Mouse (Mus musculus): ENCODE measurements around the gene Got2. TPM values are rescaled to one million over a fixed set of nuclear protein-coding genes. Genes with fewer than 3 reads are reported as not detected.
A peak's percentile ranks its signal among the peaks of the same experiment; 100 is the strongest.

Got2 gene
- polyA plus RNA-seq, 1 experiment from 2014 or later: 144 TPM

DNA sequence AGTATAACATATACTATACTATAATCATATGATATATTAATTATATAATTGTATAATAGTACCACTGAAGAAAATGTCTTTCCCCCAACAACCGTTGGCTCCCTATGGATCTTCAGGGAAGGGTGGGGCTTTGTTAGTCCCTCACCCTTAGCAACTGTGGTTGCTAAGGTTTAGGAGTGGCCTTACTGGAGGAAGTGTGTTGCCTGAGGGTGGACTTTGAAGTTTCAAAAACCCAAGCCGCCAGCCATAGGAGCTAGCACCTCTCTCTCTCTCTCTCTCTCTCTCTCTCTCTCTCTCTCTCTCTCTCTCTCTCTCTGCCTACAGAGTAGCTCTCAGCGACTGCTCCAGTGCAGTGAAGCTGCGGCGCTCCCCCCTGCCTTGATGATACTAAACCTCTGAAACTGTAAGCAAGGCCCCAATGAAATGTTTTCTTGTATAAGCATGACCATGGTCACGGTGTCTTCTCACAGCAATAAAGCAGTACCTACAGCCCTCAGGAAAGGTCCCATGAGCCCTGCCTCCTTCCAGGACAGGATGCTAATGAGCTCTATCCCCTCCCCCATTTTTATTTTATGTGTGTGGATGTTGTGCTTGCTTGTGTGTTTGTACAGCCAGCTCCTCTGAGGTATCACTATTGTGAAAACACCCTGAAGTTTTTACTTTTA lies 72.2 kb downstream of the Got2 start:
- Histone ChIP-seq H3K27ac (ENCODE audit: low read length) (no peak overlapping the region), H3K4me3 (ENCODE audit: low read length) (no peak overlapping the region), H3K4me1 (replicated peaks; ENCODE audit: control insufficient read depth, insufficient read depth, low read length) (no peaks in the 10 kb centered on the region; the same call in 1 of the 2 replicates), H3K4me2 (ENCODE audit: low read depth, low read length) (no peak overlapping the region), H3K36me3 (ENCODE audit: control insufficient read depth, insufficient read depth, low read length) (no peaks in the 10 kb centered on the region), H3K27me3 (ENCODE audit: control insufficient read depth, insufficient read depth, low read depth, low read length) (no peaks in the 10 kb centered on the region), H3K9me3 (ENCODE audit: control insufficient read depth, low read length) (no peaks in the 10 kb centered on the region), H3K9ac (ENCODE audit: low read length) (no peak overlapping the region)
- ATAC-seq (ENCODE audit: low read depth): 0 out of 2 replicates have a peak, but pooled peaks have one; percentile 28
- 32% methylated on average over 6 of the region's 6 CpGs for WGBS

Other genes with a start within 250 kb of the Got2 start
- gene Ndrg4, start 211.6 kb downstream of the Got2 start, polyA plus RNA-seq (2015; fragmentation: Nextera tagmentation; extraction: Ambion mirVana): 19.8 and 21.1 TPM in 2 replicates
- 14.3 and 15.9 TPM in 2 replicates for gene Setd6, start 172.7 kb downstream of the Got2 start, polyA plus RNA-seq (2015; fragmentation: Nextera tagmentation; extraction: Ambion mirVana)
- 65.9 and 74.6 TPM in 2 replicates for gene Cnot1, start 81.1 kb downstream of the Got2 start, polyA plus RNA-seq (2015; fragmentation: Nextera tagmentation; extraction: Ambion mirVana)
- 318 and 339 TPM in 2 replicates for gene Sap18b, start 63.2 kb downstream of the Got2 start, polyA plus RNA-seq (2015; fragmentation: Nextera tagmentation; extraction: Ambion mirVana)
- gene Slc38a7, start 35.0 kb downstream of the Got2 start, polyA plus RNA-seq (2015; fragmentation: Nextera tagmentation; extraction: Ambion mirVana): 15.5 and 15.6 TPM in 2 replicates

Measured in lung, embryonic 16.5 days (tissue).